Mouse (Mus musculus) heart, embryonic 13.5 days (tissue): Measurements from ENCODE around the gene Tcp10c. TPM values are rescaled to one million over a fixed set of nuclear protein-coding genes. Genes with fewer than 3 reads are reported as not detected.
"Not testable (repeated sequence)": the region's sequence is repeated elsewhere in the genome, so short reads cannot be mapped to it uniquely, and the experiment has no call there.

ENCODE experiments used
- ATAC-seq: fragments of 200-750 bp; cut with Nextera tagmentation; 2 replicates; pipeline ENCODE4 v1.8.0; 2017; ENCODE audit warnings: moderate TSS enrichment; ENCODE audit not compliant: insufficient number of reproducible peaks, low FRiP score, low TSS enrichment; ENCODE audit errors: extremely low read depth
- H3K27ac ChIP-seq: fragments of 300-500 bp; sonication (generic); replicated peaks from 2 replicates; pipeline ENCODE4 v1.5.1; 2015; ENCODE audit warnings: moderate library complexity, mild to moderate bottlenecking, inconsistent platforms
- H3K27me3 ChIP-seq: fragments of 300-500 bp; sonication (generic); replicated peaks from 2 replicates; pipeline ENCODE4 v1.6.1; 2015; ENCODE audit warnings: mild to moderate bottlenecking, inconsistent platforms
- H3K36me3 ChIP-seq: fragments of 300-500 bp; sonication (generic); 2 replicates; pipeline ENCODE4 v1.6.1; 2015; ENCODE audit warnings: mild to moderate bottlenecking, inconsistent platforms
- H3K4me1 ChIP-seq: fragments of 300-500 bp; sonication (generic); 2 replicates; pipeline ENCODE4 v1.6.1; 2015; ENCODE audit warnings: inconsistent platforms
- H3K4me2 ChIP-seq: fragments of 300-500 bp; sonication (generic); 2 replicates; pipeline ENCODE4 v1.6.1; 2015; ENCODE audit warnings: inconsistent platforms, mild to moderate bottlenecking, moderate library complexity
- H3K4me3 ChIP-seq: fragments of 300-500 bp; sonication (generic); 2 replicates; pipeline ENCODE4 v1.5.1; 2015; ENCODE audit warnings: moderate library complexity, mild to moderate bottlenecking, inconsistent platforms
- H3K9ac ChIP-seq: fragments of 300-500 bp; sonication (generic); 2 replicates; pipeline ENCODE4 v1.6.1; 2015; ENCODE audit warnings: inconsistent platforms, mild to moderate bottlenecking, moderate library complexity
- H3K9me3 ChIP-seq: fragments of 300-500 bp; sonication (generic); 2 replicates; pipeline ENCODE4 v1.6.1; 2016; ENCODE audit warnings: inconsistent platforms
- WGBS: fragments of 180-500 bp; shearing (Covaris S2); methylation state at CpG from one replicate; pipeline ENCODE4 v1.1.7; 2015; ENCODE audit warnings: mixed read lengths; 5-methylcytosine and 5-hydroxymethylcytosine counted together
- polyA plus RNA-seq: library from polyadenylated mRNA; unstranded; fragments of >200 nt; fragmentation: Nextera tagmentation; extraction: Ambion mirVana; gene quantifications from 2 replicates; pipeline ENCODE4 v1.2.1, GENCODE M21; 2015

Tcp10c gene
- not detected in 2 replicates for polyA plus RNA-seq

DNA sequence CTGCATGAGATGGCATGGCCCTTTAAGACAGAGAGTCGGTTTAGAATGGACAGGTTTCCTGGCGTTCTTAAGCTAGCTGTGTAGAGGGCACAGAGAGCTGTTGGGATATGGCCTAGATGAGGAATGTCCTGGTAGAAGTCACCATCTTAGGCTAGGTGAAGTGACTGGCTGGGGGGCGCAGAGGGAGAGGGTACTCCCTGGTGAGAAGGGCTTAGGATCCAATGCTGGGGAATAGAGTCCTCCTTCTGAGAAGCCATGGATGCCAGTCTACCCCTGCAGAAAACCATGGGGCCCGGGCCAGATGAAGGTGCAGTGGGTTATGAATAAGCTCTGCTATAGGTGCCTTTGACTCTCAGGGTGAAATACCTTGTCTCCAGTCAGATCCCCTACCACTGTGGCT is at the start of gene Tcp10c:
Tcp10c (plus strand) TSS at position 52 of the 400 bp plus-strand sequence.
- not testable (repeated sequence) for H3K36me3 ChIP-seq, H3K27ac ChIP-seq, H3K4me3 ChIP-seq, H3K4me1 ChIP-seq, ATAC-seq, H3K27me3 ChIP-seq, H3K9ac ChIP-seq, H3K4me2 ChIP-seq
- peaks cover 30% of the 10 kb centered on the region for H3K9me3 ChIP-seq
- 76% methylated on average over 4 of the region's 4 CpGs for WGBS

- not testable (repeated sequence) for H3K27me3 ChIP-seq, ATAC-seq, H3K4me3 ChIP-seq, H3K9ac ChIP-seq, H3K4me1 ChIP-seq, H3K27ac ChIP-seq, H3K4me2 ChIP-seq, H3K36me3 ChIP-seq
- WGBS = 76% methylated on average over 5 of the region's 6 CpGs
- H3K9me3 ChIP-seq = peaks cover 36% of the 10 kb centered on the region
Observed at GRCm38 (mm10) chr17:13307852-13308251, 46.5 kb upstream of the Tcp10c start.

- ATAC-seq, H3K27ac ChIP-seq, H3K9ac ChIP-seq, H3K36me3 ChIP-seq, H3K27me3 ChIP-seq, H3K4me1 ChIP-seq, H3K4me3 ChIP-seq, H3K4me2 ChIP-seq: not testable (repeated sequence)
- 75% methylated on average over 5 of the region's 5 CpGs for WGBS
- peaks cover 38% of the 10 kb centered on the region for H3K9me3 ChIP-seq
Observed at GRCm38 (mm10) chr17:13308344-13308743, 46.0 kb upstream of the Tcp10c start.

DNA sequence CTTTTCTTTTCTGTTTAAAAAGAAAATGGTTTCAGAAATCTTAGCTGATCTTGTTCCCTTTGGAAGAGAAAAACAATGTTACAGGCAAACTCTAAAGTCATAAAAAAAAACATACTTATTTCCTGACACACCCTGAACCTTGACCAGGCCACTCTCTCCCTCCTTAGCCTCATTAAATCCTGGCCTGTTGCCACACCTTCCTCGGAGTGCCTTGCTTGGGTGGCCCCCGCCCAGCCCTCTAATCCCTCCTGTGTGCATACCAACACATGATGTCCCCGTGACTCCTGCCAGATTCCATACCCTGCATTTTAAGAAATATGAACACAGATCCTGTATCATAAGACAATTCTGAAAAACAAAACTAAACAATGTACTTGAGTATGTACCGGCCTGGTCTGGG is 45.6 kb upstream of the Tcp10c start:
- 81% methylated on average over 4 of the region's 4 CpGs for WGBS

GRCm38 (mm10) chr17:13309182-13309631 is 45.2 kb upstream of the Tcp10c start:
- H3K36me3 ChIP-seq, H3K27me3 ChIP-seq, H3K9ac ChIP-seq, H3K27ac ChIP-seq, H3K4me1 ChIP-seq, H3K4me3 ChIP-seq, H3K4me2 ChIP-seq: not testable (repeated sequence)
- peaks cover 45% of the 10 kb centered on the region for H3K9me3 ChIP-seq
- WGBS = 78% methylated on average over 10 of the region's 10 CpGs
- ATAC-seq = peak; percentile 24; the same call in 1 of the 2 replicates

More for the DNA sequence above, 45.6 kb upstream of the Tcp10c start:
- not testable (repeated sequence) for H3K4me1 ChIP-seq, ATAC-seq, H3K36me3 ChIP-seq, H3K4me2 ChIP-seq, H3K9ac ChIP-seq, H3K27me3 ChIP-seq, H3K27ac ChIP-seq, H3K4me3 ChIP-seq
- H3K9me3 ChIP-seq = peaks cover 42% of the 10 kb centered on the region

GRCm38 (mm10) chr17:13329967-13330366 is 24.4 kb upstream of the Tcp10c start:
- H3K27ac ChIP-seq, H3K4me3 ChIP-seq, ATAC-seq, H3K4me1 ChIP-seq, H3K9ac ChIP-seq, H3K27me3 ChIP-seq, H3K36me3 ChIP-seq, H3K4me2 ChIP-seq: not testable (repeated sequence)
- H3K9me3 ChIP-seq = peaks cover 58% of the 10 kb centered on the region
- 68% methylated on average over 4 of the region's 4 CpGs for WGBS

GRCm38 (mm10) chr17:13331179-13331578 is 23.2 kb upstream of the Tcp10c start:
- not testable (repeated sequence) for H3K4me2 ChIP-seq, H3K36me3 ChIP-seq, H3K9ac ChIP-seq, H3K4me1 ChIP-seq, H3K4me3 ChIP-seq, H3K27ac ChIP-seq, ATAC-seq, H3K27me3 ChIP-seq
- H3K9me3 ChIP-seq = peaks cover 58% of the 10 kb centered on the region
- WGBS = 64% methylated on average over 4 of the region's 4 CpGs

- H3K9ac ChIP-seq, H3K4me2 ChIP-seq, H3K36me3 ChIP-seq, H3K4me1 ChIP-seq, H3K27me3 ChIP-seq, ATAC-seq, H3K4me3 ChIP-seq, H3K27ac ChIP-seq: not testable (repeated sequence)
- WGBS = 75% methylated on average over 8 of the region's 8 CpGs
- H3K9me3 ChIP-seq = peaks cover 64% of the 10 kb centered on the region
Observed at GRCm38 (mm10) chr17:13332496-13332895, 21.9 kb upstream of the Tcp10c start.

DNA sequence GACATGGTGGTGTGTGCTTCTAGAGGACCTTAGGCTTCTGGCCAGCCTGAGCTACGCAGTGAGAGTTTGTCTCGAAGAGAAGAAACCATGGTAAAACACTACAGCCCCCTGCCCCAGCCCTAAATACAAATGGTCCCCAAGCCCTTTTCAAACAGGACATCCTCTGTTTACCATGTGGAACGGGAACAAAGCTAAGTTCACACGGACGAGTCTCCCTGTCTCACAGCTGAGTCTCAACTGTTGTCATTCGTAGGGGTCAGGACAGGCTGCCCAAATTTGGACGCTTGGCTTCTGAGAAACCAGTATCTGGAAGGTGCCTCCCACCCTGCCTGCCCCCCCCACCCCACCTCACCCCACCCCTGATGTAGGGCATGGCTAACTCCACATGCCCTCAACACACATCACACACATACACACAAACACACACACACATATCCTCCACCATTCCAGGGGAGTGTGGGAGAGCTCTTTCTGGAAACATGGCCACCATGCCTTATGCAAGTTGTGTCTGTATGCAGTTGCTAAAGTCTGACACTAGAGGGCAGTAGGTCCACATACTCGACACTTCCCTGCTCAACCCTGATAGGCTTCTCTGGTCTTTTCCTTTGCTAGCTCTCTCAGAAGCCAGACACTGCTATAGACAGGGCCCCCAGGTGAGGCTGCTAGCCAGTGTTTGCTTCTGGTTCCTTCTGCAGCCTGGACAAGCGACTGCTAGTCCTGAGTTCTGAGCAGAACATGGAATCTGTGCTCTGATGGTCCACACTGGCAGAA is 17.2 kb upstream of the Tcp10c start:
- not testable (repeated sequence) for H3K27ac ChIP-seq, H3K36me3 ChIP-seq, H3K4me2 ChIP-seq, H3K9ac ChIP-seq, H3K27me3 ChIP-seq, H3K4me1 ChIP-seq, H3K4me3 ChIP-seq
- peaks cover 39% of the 10 kb centered on the region for H3K9me3 ChIP-seq
- peak; percentile 23; the same call in 1 of the 2 replicates for ATAC-seq
- WGBS = 54% methylated on average over 9 of the region's 9 CpGs

- not testable (repeated sequence) for H3K4me2 ChIP-seq, H3K27ac ChIP-seq, H3K9ac ChIP-seq, H3K4me1 ChIP-seq, H3K36me3 ChIP-seq, ATAC-seq, H3K4me3 ChIP-seq, H3K27me3 ChIP-seq
- 54% methylated on average over 1 of the region's 1 CpGs for WGBS
- peaks cover 34% of the 10 kb centered on the region for H3K9me3 ChIP-seq
Observed at GRCm38 (mm10) chr17:13337931-13338330, 16.4 kb upstream of the Tcp10c start.

DNA sequence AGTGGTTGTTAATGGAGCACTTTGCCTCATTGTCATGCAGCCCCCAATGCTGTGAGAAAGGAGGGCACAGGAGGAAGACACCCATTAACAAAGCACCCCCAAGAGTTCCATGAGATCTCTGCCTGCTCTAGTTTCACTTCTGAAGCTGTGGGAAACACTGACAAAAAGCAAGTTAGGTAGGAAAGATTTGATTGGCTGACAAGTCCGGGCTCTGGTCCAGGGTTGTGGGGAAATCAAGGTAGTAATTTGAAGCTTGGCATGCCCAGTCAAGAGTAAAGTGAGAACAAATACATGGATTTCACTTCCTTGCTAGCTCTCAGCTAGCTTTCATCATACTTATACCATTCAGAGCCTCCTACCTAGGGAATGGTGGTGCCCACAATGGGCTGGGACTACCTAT is 14.3 kb upstream of the Tcp10c start:
- not testable (repeated sequence) for H3K36me3 ChIP-seq, H3K27me3 ChIP-seq, H3K4me2 ChIP-seq, H3K4me1 ChIP-seq, H3K4me3 ChIP-seq, H3K9ac ChIP-seq, ATAC-seq, H3K27ac ChIP-seq
- 75% methylated on average over 1 of the region's 1 CpGs for WGBS
- H3K9me3 ChIP-seq = peaks cover 20% of the 10 kb centered on the region

- H3K4me2 ChIP-seq, H3K4me1 ChIP-seq, ATAC-seq, H3K4me3 ChIP-seq, H3K9ac ChIP-seq, H3K27me3 ChIP-seq, H3K36me3 ChIP-seq, H3K27ac ChIP-seq: not testable (repeated sequence)
- no CpG with 5 or more reads among the region's 4 CpGs for WGBS
- H3K9me3 ChIP-seq = peaks cover 16% of the 10 kb centered on the region; the same call in 1 of the 2 replicates
Observed at GRCm38 (mm10) chr17:13345923-13346322, 8.4 kb upstream of the Tcp10c start.
